Mouse (Mus musculus) cerebellum, adult 9-11 months (tissue): Measurements from ENCODE around the gene Boc.

Experiments used
- DNase-seq: peaks from one replicate; pipeline ENCODE4 v3.0.0; 2022

Gene Boc

DNA sequence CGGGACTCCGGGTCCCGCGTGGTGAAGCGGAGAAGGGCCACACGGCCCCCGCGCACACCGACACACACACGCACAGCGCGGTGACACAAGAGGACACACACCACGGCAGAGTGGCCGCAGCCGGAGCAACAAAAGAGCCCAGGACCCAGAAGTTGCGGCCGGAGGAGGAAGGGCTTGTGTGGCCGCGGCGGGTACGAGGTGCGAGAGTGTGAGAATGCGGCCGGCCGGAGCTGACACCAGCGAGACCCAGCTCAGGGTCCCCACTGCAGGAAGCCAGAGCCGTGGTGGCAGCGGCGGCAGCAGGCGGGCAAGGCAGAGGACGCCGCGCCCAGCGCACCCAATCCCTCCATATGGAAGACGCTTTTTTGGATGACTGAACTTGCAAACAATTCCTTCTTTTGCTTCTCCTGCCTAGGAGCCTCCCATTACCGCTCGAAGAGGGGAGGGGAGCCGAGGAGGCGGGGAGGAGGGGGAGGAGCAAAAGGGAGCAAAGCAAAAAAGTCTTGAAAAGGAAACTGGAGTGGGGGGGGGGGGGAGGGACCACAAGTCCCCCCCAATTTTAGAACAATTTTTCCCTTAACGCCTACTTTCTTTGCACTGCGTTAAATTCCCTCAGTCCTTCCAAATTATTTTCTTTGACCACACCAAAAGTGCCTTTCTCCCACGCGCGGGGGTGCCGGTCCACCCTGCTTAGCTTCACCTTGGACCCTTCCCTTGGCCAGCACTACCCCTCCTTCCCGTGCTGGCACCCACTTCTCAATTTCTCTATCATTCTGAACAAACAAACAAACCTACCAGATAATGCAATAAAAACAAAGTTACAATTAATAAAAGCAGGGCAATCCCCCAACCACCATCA, at the start of gene Boc:
TSS of gene Boc (minus strand) at position 427 of the 859 bp plus-strand sequence.
- DNase-seq: peak; percentile 90

DNA sequence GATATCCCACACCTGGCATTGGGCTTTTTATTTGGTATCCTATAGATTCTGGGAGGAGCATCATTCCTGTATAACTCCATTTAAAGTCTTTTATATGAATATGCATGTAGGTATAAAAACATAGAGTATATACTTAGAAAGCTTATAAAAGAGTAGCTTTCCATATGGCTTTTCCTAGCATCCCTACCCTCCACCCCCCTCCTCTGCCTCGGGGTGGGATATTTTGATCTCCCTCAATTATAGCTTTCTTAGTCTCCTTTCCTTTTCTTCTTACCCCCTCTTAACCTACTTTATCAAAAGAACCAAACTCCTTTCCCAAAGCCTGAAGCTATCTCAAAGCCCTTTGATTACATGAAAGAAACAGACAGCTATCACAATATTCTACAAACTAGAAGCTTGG, 47.9 kb upstream of the Boc start:
- DNase-seq: no peak

DNA sequence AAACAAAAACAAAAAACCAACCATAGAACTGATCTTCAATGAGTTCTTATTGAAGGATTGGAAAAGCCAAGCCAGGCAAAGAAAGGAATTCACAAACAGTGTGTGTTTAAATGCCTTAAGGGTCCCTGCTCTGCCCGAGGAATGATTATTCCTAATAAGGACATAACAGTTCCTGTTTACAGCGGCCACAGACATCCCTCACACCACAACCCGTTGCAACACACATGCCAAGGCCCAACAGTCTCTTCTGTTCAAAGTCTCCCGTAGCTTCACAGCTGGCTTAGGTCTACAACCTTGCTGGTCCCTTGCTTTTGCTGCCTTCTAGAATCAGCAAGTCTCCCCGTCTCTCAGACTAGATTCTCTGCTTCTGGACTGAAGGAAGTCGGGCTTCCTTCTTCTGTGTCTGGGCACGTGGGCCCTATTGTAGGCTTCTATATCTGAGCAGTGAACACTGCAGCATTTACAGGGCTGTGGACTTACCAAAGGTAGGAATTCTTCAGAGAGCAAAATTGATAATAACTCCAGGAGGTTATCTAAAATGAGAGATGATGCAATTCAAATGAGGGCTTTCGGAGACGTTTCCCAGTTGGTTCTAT, 45.4 kb upstream of the Boc start:
- DNase-seq: no peak

DNA sequence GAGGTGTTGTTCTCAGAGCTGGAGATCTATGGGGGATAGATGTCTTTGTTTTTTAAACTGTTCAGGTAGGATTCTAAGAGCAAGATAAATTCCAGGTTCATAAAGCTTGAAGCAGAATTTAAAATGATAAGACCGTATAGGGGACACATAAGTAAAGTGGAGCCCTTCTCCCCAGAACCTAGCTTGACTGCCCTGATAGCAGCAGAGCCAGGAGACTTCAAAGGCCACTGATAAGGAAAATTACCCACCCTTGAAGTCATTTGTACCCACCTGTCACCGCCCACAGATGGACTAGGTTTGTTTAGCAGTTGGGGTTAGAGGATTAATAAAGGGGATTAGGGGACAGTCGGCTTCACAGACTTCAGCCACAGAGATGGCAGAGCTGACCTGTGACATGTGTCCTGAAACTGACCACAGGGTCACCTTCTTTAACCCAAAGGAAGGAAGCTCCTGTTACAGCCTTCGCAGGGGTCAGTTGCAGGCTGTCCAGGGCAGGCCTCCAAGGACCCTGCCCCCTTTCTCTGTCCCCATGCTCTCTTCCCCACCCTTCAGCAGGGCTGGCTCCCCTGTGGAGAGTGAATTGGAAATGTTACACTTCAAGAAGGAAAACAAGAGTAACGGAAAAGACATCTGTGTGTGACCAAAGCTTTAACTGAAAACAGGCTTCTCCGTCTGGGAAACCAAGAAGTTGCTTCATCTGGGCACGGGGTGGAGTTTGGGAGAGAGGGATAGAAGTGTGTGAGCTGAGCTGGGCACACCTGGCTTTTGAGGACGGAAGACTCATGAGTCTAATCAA, 43.5 kb upstream of the Boc start:
- no peak for DNase-seq

DNA sequence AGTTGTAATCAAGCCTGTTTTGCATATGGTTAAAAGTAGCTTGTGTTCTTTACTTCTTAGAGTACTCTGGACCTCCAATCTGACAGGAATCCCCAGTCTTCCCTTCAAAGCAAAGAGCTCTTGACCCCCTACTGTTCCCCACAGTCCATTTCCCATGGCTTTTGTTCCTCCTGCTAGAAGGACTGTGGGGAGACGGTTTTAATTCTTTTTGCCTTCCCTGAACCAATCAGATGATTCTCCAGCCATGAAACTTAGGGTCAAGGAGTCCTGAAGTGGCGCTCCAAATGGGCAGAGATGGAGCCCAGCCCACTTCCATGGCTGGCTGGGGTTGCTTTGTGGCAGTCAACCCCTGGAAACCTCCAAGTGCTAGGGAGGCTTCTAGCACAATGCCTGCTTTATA, 42.5 kb upstream of the Boc start:
- no peak for DNase-seq

DNA sequence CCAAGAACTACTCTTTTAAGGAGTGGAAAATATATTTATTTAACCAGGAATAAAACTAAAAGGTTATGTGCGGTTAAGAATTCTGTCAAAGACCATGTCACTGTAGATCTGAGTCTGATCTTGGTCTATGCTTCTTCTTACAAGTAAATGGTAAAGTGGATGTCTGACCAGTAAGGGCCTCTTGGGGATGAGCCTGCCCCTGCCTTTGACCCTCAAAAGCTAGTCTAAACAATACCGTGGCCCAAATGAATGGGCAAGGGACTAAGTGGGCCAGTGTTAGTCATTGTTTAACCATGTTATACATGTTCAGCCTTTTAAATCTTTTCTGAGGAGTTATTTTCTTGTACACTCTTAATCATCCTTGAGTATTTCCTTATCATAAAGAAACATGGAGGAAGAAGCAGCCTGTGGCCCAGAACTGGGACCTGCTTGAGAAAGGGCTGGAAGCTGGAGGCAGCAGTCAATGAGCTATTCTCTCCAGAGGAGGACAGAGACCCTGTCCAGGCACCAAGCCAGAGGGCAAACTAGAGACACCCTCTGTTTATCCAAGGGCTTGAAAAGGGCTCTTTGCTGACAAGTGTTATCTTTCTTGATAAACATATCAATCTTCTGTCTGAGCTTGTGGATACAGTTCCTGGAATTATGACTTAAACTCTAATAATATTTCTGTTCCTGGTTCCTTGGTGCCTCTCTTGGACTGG, 38.6 kb upstream of the Boc start:
- DNase-seq: no peak

DNA sequence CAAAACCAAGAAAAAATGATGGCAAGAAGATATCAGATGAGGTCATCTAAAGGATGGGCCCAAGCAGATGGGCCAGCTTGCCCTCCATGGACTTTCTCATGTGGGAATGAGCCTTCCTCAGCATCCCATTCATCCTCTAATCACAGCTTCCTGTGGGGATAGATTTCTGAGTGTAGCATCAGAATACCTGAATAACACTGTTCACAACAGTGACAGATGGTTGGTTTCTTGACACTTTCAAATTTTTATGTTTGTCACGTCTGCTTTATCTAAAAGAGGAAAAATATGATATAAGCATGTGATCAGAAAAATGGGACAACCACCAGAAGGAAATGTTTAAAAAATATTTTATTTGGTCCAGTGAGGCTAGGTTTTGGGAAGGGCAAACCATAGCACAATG, 30.8 kb upstream of the Boc start:
- DNase-seq: no peak

DNA sequence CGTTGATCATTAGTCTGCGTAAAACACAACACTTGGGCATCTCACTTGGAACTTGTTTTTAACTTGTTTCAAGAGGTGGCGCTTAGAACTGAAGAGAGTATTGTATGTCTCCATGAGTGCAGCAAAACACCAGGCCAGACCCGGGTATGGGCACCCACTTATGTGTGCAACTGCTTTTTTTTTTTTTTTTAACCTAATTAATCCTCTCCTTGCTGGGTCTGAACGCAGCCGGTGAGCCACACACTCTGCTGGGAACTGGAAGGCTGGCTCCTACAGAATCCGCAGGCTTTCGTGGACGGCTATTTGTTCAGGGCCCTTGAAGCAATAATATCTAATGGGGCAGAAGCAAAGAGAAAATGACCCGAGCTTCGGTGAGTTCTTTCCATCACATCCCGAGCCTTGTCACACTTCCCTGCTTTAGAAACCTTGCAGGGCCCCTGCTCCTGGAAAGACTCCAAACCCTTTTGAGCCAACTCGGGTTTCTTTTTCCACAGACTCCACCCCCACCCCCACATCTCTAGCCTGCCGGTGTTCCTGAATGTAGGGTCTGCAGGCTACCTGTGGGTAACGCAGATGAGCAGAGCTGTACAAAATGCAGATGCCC, 20.8 kb upstream of the Boc start:
- no peak for DNase-seq

DNA sequence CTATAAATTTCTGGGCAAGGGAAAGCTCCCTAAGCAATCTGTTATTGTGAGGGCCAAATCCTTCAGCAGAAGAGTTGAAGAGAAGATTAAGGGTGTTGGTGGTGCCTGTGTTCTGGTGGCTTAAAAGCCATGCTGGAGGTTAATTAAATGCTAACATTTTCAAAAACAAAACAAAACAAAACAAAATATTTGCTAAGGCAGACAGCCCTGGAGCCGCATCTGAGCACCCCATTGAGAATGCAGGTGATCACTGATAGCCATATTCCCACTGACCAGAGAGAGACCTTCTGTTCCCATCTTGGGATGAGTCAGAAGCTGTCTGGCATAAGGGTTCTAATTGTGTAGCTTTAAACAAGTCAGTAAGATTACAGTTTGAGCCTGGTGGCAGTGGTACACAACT, 19.9 kb upstream of the Boc start:
- no peak for DNase-seq

DNA sequence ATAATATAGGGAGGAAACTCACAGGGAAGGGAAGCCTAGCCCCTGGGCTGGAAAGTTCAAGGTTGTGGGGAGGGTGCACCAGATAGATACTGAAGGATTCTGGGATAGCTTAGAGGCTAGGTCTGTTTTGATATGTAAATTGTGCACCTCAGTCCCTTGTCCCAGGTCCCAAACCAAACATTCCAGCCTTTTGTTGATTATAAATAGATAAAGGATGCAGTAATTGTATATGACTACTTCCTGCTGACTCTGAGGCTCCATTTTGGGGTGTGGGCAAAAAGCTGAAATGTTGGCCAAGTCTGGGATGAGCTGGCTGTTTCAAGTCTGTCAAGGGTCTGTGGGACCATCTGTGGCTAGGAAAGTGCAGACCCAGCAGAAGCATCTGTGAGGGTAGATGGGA, 9.4 kb upstream of the Boc start:
- DNase-seq: no peak

DNA sequence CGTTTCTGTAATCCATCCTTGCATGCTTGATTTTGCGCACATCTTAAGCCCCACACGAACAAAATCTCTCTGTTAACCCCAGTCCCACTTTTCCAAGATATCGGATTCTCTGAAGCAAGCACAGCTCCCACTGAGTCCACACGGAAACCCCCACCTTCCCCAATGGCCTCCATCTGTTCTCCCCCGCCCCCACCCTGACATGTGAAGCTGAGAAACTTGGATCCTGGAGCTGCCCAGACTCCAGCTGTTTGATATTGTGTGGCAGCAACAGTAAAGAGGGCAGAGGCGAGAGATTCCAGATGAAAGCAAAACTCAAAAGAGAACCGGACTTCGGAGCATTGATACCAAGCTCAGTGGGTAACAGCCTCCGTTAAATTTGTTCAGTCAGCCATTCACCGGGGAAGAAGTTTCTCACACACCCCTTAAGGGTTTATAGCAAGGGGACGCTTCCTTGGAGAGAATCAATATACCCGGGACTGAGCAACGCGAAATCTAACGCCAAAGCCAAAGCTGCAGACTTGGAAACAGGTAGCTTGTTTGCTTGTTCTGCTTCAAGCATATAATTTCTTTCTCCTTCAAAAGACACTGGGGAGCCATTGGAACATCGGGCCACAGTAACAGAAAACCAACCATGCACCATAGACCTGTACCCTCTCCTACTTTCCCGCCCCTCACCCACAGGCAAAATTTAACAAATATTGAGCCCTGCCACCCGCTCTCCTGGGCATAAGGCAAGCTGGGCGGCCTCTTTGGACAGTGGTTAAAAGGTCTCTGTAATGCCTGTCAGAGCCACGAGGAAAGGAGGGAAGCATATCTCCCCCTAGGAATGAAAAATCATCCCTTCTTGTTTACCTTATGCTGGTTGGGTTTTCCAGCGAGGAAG, 6.9 kb upstream of the Boc start:
- no peak for DNase-seq

DNA sequence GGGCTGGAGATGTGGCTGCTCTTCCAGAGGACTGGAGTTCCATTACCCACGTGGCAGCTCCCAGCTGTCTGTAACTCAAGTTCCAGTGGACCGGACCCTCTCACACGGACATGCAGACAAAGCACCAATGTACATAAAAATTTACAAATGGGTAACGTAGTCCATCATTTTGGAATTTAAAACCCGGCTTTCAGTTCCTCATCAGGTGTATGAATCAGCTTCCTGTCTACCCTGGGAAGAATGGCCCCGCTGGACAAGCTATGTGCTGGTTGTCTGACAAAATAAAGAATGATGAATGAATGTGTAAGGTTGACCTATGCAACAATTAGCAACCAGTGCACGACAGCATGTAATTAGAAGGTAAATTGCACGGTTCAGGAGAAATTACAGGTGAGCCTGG, 5.7 kb upstream of the Boc start:
- no peak for DNase-seq

DNA sequence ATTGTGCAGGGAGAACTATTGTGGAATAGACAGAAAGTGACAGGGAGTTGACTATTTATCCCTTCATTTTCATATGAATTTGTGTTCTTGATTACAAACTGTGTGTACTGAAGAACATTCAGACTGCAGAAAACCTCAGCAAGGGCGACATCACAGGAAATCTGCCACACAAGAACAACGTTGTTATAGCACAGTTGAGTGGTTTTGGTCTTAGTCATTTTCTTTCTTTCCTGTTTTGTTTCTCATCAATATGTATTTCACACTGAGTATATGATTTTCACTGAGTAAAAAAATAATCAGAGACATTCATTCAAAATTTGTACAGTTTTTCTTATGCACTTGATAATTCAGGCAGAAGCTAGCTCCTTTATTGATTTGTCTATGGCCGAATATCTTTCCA, 3.4 kb upstream of the Boc start:
- no peak for DNase-seq

DNA sequence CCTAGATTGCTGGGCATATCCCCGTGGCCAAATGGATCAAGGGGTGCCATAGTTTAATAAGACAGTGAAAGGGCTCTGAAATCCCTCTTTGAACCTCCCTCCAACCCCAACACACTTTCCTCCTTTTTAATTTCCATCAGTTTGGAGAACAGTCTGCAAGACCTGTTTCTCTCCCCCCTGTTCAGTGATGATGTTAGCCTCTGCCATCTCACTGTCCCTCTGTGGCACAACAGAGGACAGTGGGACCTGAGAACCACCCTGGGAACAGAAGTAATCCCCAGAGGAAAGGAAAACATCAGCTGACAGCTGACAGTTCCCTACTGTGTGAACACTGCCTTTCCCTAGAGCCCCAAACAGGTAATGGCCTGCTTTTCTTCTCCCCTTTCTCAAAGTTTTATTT, 1.5 kb upstream of the Boc start:
- no peak for DNase-seq

DNA sequence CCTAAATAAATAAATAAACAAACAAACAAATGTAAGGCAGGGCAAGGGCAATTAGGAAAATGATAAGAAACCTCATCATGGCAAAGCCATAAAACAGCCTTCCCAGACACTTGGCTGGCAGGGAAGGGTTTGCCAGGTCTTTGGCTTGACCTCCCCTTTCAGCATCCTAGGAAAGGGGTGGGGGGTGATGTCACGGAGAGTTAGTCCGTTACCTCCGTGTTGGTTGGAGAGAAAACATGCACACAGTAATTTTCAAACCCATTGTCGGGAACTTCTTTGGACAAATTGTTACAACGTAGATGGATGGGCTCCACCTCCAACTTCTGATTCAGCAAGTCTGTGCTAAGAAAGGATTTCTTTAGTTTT, 616 bp upstream of the Boc start:
- peak; percentile 64 for DNase-seq

DNA sequence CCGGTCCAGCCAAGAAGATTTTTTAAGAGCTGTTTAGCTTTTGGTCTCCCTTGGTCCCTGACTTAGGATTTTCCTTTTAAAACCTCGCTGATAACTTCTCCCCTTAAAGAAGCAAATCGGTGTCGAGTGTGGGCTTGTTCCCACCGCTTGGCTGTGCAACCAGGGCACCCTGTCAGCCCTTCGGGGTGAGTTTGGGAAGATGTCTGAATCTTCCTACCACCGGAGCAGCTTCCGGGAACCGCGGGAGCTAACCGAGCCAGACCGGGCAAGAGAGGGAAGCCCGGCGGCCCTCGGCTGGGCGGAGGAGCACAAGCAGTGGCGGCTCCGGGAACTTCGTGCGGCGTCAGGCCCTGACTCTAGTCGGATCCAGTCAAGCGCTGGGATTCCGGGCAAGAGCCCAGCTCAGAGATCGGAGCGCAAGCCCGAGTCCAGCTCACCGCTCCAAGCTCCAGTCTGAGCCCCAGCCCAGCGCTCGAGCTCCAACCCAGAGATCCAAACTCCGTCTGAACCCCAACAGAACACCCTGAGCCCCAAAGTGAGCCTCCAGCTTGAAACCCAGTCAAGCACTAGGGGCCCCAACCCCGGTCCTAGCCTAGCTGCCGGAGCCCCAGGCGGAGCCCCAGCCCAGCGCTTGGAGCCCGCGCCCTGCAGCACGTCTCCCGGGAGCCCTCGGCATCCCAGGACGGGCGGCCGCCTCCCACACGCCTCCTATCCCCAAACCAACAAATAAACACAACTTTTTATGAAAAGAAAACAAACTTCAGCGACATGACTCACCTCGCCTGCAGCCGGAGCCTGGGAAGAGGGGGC, 831 bp downstream of the Boc start:
- peak; percentile 86 for DNase-seq

DNA sequence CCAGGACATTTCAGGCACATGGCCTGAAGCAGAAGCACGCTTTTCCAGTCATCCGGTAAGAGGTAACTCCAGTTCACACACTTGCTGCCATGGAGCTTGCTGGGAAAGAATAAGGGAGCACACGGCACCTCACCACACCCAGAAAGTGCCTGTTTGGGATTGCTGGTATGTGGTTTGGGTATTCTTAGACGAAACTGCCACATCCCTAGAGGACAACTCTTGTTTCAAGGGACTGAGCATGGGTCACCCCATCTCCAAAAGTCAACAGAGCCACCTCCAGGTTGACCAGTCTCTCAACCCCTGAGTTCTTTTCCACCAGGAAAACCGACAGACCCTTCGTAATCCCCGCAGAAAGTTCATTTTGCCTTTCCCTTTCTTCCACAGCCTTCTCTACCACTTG, 1.6 kb downstream of the Boc start:
- DNase-seq: peak; percentile 56

DNA sequence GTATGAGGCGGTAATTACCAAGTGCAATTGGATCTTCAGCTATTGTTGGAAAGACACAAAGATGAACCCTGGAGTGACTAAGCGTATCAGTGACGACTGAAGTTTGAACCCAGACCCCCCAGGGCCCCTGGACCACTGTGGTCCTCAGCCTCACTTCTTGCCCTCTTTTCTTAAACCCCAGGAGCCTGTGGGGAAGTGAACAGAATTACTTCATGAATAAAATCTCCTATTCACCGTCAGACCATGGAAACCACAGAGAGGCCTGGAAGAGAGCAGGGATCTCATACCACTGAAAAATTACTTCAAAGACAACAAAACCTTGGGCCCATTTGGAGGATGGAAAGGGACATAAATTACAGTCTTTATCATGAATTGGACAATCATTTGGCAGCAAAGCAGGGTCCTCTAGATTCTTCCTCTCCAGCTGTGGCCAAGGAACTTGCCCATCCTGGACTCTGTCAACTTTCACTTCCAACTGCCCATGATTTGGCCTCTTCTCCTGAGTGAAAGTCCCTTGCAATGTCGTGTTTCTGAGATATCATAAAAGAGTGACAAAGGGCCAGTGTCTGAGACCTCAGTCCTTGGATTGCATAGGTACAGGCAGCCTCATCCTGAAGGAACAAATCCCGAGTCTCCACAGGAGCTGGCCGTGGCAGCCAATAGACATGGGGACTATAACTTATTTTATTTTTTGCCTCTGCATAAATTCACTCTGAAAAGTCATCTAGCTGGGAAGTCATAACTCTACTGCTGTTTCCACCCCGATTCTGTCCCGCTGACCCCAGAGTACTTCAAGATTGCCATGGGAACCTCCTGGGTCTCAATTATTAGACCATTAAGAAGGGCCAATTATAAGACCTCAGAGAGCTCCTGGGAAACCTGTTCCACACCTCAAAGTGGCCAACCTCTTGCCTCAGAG, 2.6 kb downstream of the Boc start:
- DNase-seq: no peak

DNA sequence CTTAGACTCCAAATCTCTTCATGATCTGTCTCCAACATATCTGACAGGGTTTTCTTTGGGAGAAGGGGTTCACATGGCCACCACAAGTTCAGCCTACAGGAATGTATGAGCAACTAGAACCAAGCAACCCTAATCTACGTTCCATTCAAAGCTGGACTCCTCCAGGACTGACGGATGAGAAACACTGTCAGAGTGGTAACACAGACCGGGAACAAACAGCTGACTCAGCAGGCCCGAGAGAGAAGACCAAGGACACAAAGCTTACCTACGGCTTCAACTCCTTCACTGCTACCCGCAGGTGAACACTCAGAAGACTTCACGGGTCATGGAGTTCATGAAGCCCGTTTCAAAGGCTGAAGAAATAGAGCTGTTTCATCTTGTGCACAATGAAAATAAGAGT, 4.8 kb downstream of the Boc start:
- no peak for DNase-seq

DNA sequence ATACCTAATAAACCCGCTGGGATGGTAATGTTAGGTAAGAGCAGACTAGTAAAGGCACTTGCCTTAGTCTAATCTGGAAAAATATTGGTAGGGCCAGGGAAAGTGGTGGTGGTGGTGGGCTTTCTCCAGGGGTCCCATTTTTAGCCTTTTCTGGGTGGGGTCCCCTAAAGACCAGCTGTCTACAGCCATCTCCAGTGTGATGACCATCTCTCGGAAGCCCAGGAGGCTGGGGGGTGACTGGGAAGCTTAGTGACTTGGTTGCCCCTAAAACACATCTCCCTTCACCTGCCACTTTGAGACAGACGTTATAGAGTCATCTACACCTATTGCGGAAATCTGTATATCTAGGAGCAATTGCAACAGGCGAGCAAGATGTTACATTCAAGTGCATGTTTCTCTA, 6.0 kb downstream of the Boc start:
- DNase-seq: peak; percentile 37
